Mouse (Mus musculus) erythroblast, embryonic 14.5 days (primary cell): ENCODE results near the gene Spon1.

Experiments used
- GATA1 ChIP-seq: IDR thresholded peaks from 2 replicates; pipeline ENCODE4 v1.6.1; 2012; ENCODE audit warnings: low read length, inconsistent platforms, mixed read lengths
- TAL1 ChIP-seq: IDR thresholded peaks from 3 replicates; pipeline ENCODE4 v1.6.1; 2012; ENCODE audit warnings: low read length, inconsistent platforms, mixed read lengths

- no peak for TF ChIP-seq GATA1
- no peak for TF ChIP-seq TAL1
These were observed 263.8 kb downstream of the Spon1 start for GRCm38 (mm10) chr7:114029596-114029995.
